Mouse (Mus musculus) adrenal gland, postnatal 4 days (tissue): ENCODE results near the gene Slc35c2. TPM values are rescaled to one million over a fixed set of nuclear protein-coding genes. Genes with fewer than 3 reads are reported as not detected.

Experiments used
- DNase-seq, 2 experiments: peaks; one replicate each; pipeline ENCODE4 v3.0.0; 2021 to 2022; ENCODE audit warnings: low spot score in 2 of 2, mixed read lengths in 2 of 2
- total RNA-seq, 2 experiments: library from RNA; stranded (reverse); gene quantifications; 2 replicates each; pipeline ENCODE4 v1.2.3; 2021

Slc35c2 gene
- total RNA-seq, 2 experiments from 2014 or later = 48.2 to 48.7 TPM

DNA sequence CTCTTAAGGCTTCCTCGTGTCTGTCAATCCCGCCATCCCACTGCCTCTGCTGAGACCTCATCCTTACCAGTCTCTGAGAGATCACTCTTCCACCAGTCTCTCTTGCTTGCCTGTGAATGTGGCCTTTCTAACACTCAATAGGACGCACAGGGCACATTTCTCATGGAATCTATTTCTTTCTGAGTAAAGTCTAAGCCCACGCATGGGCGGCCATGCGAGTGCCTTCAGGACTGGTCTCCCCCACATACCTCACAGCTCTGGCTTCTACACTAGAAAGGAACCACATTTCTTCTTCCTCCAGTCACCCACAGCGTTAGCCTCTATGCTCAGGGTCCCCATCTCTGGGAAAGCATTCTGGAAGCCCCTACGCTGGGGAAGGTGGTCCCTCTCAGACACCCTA, 26.5 kb upstream of the Slc35c2 start:
- DNase-seq = no peak

DNA sequence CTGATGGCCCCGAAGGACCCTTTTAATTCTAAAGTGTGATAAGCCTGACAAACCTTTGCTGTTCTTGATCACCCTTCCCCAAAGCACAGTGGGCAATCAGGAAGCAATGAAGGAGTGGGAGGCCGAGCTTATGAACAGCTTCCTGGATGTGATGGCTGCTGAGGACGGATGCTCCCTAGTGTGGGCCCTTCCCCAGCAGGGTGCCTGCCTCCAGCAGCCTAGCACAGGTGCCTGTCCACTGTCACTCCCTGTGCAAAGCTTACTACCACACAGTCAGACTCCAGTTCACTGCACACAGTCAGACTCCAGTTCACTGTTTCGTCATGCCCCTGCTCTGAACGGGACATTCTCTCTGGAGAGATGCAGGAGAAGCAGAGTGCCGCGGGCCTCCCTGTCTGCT, 24.7 kb upstream of the Slc35c2 start:
- DNase-seq = no peak

DNA sequence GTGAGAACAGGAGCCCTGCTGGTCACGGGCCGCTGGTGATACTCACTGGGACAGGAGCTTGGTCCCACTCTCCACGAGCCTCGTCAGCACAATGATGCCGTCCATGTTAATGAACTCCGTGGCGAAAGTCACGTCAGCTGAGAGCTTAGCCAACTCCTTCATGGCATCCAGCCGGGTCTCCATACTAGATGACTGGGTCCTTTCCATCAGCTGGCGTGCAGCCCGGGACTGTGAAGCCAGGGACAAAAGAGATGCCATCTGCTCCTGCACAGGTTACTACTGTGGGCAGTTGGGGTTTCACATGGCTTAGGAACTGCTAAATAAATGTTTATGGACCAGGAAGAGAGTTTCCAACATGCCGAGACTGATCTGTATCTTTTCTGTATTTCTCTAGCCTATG, 23.9 kb upstream of the Slc35c2 start:
- no peak for DNase-seq

DNA sequence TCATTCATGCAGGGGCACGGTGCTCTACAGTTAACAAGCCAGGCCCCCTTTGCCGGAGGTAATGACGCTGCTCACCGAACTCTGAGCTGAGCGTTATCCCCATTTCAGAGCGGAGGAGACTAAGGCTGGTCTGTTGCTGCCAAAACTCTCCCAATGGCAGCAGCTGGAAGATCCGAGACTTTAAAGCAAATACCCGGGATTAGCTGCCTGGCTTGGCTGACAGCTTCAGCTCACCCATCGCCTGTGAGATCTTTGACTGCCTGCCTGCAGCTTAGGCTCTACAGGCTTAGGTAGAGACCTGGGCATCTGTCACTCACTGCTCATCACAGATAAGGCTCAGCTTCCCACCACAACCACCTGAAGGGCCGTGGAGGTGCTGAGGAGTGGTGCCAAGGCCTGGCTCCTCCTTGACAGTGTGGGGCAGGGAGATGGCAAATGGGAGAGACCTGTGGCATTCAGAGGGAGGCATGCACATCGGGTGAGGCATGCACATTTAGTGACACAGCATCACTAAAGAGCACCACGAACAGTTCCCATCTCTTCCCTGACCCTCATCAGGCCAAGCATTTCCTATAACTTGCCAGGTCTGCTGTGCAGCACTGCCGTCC, 23.3 kb upstream of the Slc35c2 start:
- no peak for DNase-seq

DNA sequence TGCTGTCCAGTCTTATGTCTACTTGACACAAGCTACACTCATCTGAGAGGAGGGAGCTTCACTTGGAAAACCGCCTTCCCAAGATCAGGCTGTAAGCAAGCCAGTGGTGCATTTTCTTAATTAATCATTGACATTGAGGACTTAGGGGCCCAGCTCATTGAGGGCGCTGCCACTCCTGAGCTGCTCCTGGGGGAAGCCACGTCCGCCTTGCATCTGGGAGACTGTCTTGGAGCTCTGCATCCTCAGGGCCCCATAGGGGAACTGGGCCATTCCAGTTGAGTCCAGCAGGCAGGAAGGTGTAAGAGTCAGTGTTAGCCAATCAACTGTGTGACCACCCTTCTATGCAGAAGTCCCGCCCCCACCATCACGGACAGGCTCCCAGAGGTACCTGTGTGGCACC, 20.1 kb upstream of the Slc35c2 start:
- no peak for DNase-seq

DNA sequence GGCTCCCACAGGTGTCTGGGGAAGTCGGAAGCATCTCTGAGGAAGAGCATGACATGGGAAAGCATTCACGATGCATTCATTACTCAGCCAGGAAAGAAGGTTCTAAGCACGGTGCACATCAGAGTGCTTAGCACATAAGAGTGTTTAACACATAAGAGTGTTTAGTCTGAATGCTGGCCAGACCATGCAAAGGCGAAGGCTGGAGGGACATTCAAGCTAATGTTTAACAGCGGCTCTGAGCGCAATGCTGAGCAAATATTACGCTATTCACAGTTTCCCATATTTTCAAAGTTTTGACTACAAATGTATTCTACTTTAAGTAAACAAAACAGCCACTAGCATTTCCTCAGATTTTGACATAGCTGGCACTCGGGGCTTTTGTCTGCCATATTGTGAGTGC, 17.8 kb upstream of the Slc35c2 start:
- no peak for DNase-seq

DNA sequence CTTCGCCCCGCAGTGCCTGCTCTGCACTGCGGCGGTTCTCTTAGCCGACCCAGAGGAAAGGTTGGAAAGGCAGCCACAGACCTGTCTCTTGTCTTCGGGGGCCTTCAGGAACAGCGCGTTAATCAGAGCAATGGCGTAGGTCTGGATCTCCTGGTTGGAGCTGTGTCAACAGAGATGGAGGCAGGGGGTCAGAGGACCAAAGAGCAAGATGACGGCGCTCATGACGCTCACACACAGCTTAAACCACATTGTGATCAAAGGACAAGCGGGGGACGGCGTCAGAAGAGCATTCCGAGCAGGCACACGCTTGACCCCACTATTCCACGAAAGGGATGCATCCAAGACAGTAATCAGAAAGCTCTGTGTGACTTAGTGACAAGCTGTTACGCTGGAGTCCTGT, 17.1 kb upstream of the Slc35c2 start:
- DNase-seq = no peak

DNA sequence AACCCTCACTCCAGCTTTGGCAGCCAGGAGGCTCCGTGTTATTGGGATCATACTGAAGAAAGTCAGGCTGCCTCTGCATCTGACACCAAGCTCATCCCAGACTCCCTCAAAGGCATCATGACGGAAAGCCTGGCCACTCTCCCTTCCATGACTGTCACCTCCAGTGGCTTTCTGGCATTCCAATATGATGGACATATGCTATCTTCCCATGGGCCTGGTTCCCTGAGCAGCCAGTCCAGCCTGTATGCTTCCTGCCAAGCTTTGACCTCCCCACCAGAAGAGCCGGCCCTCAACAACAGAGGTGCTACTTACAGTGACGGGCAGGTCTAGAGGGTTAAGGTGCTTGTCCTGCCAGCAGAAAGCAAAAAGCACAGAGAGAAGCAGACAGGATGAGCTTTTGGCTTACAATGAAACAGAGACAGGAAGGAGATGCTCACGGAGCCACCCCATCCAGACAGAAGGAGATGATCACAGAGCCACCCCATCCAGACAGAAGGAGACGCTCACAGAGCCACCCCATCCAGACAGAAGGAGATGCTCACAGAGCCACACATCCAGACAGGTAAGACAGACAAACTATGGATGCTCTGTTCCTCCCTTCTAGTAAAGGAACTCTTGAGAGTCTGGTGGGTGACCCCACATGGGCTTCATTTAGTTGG, 15.8 kb upstream of the Slc35c2 start:
- DNase-seq = no peak

DNA sequence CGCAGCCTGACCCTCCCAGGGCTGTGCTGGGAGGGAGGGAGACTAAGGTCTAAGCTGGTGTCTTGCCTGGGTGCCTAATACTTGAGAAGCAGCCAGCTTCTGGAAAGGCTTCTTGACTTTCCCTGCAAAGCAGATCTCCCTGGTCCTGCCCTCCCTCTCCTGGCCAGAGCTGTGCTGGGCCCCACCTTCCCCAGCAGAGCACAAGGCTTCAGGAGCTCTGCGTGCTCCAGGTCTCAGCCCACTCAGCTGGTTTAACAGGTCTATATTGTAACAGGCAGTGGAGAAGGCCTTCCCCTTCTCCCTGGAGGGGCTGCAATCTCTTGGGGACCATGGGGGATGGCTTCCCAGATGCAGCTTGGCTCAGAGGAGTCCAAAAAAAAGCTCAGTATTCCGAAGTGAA, 13.7 kb upstream of the Slc35c2 start:
- DNase-seq = no peak

DNA sequence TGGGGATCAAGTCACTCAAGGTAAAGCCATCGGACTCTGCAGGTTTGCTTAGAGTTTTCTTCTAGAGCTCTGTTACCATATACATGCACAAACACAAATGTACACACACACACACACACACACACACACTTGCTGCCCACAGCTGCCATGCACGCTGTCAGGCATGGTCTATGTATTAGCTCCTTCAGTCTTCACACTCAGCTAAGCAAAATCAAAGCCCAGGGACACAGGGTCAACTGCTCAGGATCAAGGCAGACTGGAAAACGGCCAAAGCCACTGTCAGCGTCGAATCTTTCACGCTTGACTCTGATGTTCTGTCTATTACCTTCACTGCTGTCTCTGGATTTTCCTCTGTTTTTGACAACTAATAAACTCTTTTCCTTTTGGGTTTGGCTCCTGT, 13.2 kb upstream of the Slc35c2 start:
- DNase-seq = no peak

DNA sequence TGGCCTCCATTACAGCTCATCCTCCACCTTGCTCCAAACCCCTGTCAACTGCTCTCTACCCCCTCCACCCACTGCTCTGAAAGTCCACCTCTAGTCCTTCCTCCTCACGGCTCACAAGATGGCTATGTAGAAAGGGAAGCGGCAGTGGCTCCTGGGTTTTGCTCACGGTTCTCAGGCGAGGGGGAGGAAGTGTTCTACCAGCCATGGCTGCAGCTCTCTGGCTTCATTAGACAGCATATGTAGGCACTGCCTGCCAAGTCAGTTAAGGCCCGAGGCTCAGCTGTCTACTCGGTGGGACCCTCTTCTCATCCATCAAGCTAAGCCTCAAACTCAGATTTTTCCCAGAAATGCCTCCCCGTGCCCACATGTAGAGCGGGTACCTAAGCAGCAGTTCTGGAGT, 12.8 kb upstream of the Slc35c2 start:
- no peak for DNase-seq

DNA sequence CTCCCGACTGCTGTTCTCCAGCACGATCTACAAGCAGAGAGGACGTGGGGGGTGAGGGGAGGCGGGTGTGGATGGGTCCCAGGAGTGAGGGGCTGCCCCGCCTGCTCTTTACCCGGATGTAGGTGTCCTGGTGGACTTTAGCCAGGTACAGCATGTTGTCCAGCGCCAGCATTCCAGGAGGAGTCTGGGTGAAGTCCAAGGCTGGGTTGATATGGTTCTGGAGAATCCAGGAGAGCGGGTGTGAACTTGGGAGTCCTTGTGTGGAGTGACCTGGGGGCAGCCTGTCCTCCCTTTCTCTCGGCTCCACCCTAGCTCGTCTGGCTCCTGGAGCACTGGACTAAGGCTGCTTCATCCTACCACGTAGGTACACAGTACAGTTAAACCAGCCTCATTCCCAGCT, 9.8 kb upstream of the Slc35c2 start:
- DNase-seq = no peak

DNA sequence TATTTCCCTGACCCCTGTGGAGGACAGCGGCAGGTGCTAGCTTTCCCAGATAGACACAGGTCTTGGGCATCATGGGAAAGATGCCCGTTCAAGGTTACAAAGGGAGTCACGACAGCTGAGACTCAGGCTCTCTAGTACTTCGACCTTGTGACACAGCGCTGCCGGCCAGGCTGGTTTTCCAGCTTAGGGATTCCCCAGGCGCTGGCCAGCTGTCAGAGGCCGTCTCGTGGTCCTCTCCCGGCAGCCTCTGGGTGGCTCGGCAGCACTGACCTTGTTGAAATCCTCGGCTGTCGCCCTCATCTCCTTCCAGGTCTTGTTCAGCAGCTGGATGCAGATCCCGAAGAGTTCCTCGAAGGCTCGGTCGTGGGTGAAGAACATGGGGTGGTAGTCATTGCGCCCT, 8.9 kb upstream of the Slc35c2 start:
- peak in 1 of 2 experiments; percentile 28 for DNase-seq

DNA sequence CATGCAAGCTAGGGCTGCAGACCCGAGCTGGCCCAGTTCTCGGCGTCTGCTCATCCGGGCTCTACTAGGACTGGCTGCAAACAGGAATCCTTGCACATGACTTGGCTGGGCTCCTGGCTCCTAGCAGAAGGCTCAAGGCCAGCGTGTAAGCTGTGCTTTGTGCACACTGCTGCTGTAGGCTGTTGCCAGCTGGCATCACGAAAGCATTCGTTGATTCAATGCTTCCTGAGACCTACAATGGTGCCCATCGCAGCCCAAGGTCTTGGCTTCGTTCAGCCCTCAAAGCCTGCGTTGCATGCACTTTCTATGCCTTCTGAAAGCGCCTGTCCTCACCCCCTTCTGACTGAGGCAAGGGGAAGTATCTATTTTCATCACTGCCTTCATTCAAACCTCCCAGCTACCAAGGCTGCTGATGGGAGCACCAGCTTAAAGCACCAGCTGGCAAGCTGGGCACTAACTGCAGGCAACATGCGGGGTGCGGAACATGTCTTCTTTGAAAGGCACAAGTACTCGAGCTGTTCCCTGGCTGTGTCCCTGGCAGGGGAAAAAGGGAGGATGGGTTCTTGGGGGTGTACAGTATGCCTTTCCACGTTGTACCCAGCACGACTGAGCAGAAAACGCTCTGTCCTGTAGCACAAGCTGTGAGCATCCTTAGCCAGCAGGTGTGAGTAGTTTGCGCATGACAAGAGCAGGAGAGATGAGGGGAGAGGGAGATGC, 804 bp upstream of the Slc35c2 start:
- DNase-seq = peak; percentile 31 to 61

DNA sequence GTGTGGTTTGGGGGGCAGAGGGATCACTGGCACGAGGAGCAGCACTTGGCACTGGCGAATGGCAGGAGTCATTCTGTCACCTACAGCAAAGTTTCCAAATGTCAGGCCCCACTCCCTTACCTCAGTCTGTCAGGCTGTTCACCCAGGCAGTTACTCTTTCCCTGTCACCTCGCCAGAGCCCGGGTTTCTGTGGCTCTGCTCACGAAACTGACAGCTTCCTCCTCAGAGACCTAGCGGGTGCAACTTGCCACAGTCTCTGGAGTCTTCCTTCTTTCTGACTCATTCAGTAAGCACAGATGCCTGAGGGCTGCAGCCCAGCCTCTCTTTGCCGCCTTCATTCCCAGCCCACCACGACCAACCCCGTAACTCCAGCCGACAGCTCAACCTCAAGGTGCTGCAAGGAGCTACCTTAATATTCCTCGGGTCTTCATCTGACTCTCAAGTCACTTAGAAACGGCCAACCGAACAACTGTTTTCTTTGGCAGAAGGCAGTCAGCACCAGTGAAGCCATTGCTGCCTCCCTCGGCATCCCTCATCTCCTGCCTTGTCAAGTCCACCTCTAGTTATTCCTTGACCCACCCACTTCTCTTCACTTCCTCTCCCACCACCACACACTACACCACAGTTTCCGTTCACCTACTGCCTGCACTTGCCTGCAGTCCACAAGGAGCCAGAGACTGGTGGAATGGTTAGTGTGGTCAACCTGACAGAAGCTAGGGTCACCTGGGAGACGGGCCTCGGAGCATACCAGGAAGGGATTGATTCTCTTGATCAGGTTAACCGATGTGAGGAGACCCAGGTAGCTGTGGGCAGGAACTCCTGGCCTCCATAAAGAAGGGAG, 1.1 kb downstream of the Slc35c2 start:
- DNase-seq = no peak

DNA sequence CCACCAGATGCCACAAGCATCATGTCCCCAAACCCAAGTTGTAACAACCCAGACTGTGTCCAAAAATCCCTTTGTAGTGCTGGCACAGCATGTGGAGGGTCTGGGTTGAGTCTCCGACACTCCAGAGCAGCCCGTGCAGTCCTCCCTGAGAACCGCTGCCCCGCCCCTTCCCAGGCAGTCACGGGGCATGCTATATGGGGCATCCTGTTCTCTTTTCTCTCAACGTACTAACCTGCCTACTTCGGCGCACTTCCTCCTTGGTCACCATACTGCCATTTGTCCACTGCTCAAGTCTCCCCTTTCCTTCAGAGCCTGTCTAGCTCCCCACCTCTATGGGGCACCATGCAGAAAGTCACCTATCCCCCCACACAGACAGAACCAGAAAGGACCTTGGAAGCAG, 2.0 kb downstream of the Slc35c2 start:
- no peak for DNase-seq

DNA sequence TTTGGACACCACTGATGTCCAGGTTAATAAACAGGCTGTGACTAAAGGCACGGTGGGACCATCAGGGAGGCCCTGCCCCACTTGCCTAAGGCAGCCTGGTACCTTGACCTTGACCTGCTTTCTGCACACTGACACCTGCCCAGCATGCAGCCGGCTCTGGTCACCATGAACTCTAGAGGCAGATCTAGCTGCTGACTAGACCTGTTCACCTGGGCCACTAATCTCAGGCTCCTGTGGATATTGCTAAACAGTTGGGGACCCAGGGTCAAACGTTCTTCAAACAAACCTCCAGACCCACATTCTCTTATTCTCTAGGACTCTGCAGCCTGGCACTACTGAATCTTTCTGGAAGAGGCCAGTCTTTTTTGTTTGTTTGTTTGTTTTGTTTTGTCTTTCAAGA, 2.6 kb downstream of the Slc35c2 start:
- no peak for DNase-seq

DNA sequence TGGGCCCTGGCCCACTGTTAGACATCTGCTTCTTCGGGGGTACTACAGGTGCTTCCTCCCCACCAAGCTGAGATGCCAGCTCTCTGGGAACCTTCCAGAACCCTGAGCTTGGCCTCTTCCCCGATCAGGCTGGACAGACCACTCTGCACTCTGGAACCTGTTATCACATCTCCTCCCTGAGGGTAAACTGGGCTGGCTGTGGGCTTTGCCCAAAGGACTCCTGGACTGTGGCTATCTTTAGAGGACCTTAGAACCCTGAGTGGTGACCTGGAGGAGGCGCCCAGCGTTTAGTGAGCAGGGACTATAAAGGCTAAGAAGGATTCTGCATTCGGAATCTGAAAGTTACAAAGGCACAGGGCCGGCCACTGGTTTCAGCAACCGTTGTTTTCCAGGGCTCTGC, 3.3 kb downstream of the Slc35c2 start:
- DNase-seq = no peak

DNA sequence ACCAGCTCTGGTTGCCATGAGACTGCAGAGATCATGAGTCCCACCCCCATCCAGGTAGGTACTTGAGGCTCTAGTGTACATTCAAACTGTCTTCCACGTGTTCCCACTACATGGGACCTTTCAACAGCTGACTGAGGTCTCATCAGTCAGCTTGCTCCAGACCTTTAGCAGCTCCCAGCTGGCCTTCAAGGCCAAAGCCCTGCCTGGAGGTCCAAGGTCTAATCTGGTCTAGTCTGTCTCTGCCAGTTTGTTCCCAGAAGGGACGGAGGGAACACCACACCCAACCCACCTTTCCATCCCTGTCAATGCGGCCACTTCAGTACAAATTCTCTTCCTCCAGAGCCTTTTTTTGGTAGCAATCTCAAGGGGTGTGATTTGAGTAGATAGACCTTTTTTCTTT, 4.0 kb downstream of the Slc35c2 start:
- no peak for DNase-seq

DNA sequence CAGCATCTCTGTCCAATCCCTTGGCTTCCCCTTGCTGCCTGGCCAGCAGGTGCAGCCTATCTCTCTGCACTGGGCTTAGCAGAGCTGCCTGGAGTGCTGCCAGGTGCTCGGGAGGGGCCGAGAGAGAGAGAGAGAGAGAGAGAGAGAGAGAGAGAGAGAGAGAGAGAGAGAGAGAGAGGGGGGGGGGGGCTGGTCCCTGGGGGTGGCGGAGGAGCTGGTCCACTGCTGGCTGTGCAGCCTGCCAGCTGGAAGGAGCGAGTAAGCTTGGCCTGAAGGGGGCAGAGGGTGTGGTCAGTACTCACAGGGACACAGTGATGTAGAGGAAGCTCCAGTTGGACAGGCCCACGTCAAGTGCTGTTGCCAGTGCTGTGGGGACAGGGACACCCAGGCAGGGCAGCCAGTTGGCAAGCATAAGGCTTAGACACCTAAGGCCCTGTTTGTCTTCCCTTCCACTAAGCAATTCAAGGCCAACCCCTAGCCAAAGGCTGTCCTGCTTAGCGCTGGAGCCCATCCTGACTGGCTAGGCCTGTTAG, 5.8 kb downstream of the Slc35c2 start:
- DNase-seq = no peak

DNA sequence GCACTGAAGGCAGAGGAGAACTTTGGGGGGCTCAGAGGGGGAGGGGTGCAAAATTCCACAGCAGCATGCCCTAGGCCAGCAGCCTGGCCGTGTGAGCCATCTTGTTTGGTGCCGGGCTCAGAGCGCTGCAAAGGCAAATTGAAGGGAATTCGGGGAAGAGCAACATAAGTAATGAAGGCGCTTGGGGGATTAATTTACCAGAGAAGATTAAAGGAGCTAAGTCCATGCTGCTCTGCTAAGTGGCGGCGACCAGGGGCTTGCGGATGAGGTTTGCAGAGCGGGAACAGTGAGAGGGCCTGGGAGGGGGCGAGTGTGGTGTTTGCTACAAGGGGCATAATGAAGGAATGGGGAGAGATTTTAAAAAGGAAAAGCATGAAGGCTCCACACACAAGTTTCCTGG, 8.3 kb downstream of the Slc35c2 start:
- DNase-seq = no peak
